Mouse (Mus musculus) urinary bladder, postnatal 25 days (tissue): Measurements from ENCODE around the gene Pms1.

ENCODE experiments used
- DNase-seq: peaks from one replicate; pipeline ENCODE4 v3.0.0; 2022; ENCODE audit warnings: low spot score

Pms1 gene

DNA sequence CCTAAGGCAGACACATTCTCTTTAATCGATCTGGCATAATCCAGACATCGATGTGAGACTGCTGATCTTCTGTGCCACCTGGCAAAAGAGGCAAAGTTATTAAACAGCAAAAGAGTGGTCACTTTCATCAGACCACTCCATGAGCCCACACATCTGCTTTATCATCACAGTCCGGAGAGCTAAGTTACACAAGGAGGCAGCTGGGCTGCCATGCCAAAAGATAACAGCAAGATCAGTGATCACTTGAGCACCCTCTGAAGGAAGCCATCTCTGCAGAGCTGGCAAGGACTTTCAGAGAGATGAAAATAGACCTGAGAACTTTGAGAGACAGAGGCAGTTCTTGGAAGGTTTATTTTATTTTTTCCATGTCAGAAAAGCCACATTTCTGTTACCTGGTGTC, 102.3 kb downstream of the Pms1 start:
- DNase-seq = no peak

DNA sequence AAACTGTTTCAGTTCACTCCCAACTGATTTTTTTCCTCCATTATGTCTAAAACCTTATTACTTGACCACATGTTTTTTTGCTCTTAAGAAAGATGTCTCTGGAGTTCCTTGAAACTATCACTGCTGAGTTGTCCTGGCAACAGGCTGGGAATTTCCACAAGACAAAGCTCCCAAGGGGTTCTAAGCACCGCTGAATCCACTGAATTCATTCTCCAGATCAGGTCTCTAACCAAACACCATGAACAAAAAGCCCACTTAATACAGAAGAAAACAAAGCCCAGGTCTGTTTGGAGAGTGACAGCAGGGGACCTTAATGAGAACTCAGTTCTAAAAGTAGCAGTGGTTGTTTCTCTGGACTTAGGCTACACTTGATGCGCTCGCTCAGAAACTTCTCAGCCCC, 105.6 kb downstream of the Pms1 start:
- no peak for DNase-seq

DNA sequence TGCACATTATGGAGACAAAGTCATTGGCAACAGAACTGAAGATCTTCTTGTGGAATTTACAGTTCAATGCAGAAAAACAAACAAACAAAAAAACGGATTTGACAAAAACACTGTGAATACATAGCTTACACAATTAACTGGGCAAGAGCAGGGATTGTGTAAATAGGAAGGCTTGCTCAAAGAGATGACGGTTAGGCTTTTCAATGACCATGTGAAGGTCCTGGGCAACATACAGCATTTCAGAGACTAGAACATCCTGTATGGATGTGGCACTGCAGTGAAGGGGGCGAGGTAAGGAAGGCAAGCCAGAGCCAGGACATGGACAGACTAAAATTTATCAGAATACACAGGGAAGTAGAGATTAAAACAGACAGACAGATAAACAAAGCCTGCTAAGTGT, 107.2 kb downstream of the Pms1 start:
- no peak for DNase-seq

DNA sequence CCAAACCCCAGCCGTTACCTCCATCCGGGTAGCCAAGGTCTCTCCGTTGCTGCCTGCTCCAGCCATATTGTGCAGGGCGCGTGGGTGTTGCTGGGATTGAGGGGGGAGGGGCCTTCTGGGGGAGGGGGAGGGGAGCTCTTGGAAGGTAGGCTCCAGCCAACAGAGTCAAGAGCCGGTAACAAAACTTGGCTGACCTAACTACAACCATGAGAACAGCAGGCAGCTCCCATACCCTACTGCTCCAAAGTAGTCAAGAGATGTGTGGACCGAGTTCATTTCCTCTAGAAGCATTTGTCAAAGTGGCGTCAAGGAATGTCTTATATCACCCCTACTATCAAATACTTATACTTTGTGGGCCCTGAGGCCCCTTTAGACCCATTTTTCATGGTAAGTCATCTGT, 109.3 kb downstream of the Pms1 start, which contains the start of gene 1700019A02Rik:
Gene 1700019A02Rik, minus strand, starts transcription at position 101 of the 400 bp plus-strand sequence.
- no peak for DNase-seq

DNA sequence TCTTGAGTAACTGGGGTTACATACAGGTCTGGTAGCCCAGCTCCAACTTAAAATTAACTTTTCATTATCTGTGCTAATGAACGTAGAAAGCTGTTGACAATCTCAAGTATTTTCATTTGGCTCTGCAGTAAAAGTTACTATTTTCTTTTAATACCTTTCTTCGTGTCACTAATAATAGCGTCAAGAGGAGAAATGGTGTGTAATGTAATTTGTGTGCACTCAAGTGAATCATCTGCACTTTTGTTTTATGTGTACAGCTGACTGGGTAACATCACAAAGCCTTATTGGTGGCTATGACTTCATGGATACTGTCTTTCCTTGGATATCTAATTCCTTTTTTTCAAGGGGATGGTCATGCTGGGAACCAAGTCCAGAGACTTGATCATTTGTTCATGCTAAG, 110.5 kb downstream of the Pms1 start:
- no peak for DNase-seq

DNA sequence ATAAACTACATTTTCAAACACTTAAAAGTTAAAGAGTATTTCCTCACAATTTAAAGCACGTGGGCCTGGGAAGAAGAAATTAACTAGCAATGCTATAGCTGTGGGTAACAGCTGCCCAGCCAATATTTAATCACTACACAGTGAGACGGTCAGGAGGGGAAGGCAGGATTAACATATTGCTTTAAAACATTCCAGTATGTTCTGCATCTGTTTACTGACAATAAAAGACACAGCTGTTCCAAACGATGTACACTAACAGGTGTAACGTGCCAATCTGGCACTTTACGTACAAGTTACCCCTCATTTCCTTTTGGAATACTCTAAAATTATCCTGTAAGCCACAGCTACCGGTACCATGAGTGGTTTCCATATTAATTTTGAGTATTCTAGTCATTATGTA, 139.1 kb downstream of the Pms1 start:
- DNase-seq = no peak
